Mouse (Mus musculus): Measurements from ENCODE around the gene Bhlhe40. TPM values are rescaled to one million over a fixed set of nuclear protein-coding genes. Genes with fewer than 3 reads are reported as not detected.

Gene Bhlhe40
- polyA plus RNA-seq (2012; fragmentation: generic; extraction: Trizol) = 1 to 10 TPM; 1.9 to 6.1 TPM

GRCm38 (mm10) chr6:108660206-108660877, at the start of gene Bhlhe40:
TSS of gene Bhlhe40 (plus strand) at chr6:108660629.

Other genes starting within 250 kb of the Bhlhe40 start
- 10 to 100 TPM in 1 of 2 experiments, 1 to 10 TPM in 1; 4.8 to 19.6 TPM for gene Arl8b, start 122.5 kb downstream of the Bhlhe40 start, polyA plus RNA-seq (2012; fragmentation: generic; extraction: Trizol)
- 10 to 100 TPM in 1 of 2 experiments, 1 to 10 TPM in 1; 8.0 to 12.8 TPM for gene Edem1, start 168.0 kb downstream of the Bhlhe40 start, polyA plus RNA-seq (2012; fragmentation: generic; extraction: Trizol)

All from C3H10T1/2 (cell line).